Mouse (Mus musculus) right cerebral cortex, postnatal 25 days (tissue): Measurements from ENCODE around the gene Ocm.
"Not testable (repeated sequence)": the region's sequence is repeated elsewhere in the genome, so short reads cannot be mapped to it uniquely, and the experiment has no call there.

Experiments
- DNase-seq: peaks from one replicate; pipeline ENCODE4 v3.0.0; 2022

Ocm gene

GRCm38 (mm10) chr5:144026620-144027263 lies at the start of gene Ocm:
Gene Ocm (minus strand): TSS chr5:144026670.
- no peak for DNase-seq

GRCm38 (mm10) chr5:144071249-144071648 lies 44.8 kb upstream of the Ocm start:
- no peak for DNase-seq

DNA sequence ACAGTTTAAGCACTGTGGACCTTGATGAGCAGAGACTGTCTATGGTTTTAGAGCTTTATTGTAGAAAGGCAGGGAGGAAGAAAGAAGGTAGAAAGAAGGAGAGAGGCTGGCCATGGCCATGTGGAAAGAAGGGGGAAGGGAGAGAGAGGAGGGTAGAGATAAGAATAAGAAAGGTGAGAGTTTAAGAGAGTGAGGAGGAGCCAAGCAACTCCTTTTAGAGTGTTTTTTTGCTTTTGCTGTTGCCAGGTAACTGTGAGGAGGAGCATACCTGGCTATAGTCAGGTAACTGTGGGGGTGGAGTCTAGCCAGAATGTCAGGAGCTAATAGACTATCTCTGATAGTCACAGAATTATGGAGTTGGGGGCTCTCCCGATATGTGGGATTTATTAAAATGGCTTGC lies 43.6 kb upstream of the Ocm start:
- DNase-seq = no peak

GRCm38 (mm10) chr5:144066036-144066435 lies 39.6 kb upstream of the Ocm start:
- DNase-seq = no peak

DNA sequence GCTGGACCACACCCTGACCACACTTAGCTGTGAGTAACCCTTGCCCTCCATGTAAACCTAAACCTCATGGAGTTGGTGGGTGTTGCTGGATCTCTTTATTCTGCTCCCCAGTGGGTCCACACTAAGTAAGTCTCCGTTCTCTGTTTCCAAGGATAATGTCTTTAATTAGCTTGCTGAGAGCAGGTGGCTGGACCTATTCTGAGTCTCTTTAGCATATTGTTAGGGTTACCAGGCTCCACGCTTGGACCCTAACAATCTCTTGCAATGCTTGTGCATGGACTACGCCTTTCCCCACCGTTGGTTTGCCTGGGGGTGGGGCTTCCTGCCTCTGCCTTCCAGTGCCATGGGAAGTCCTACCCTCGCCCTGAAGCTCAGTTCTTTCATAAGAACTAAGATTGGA lies 37.6 kb upstream of the Ocm start:
- no peak for DNase-seq

- no peak for DNase-seq
Measured at GRCm38 (mm10) chr5:144054340-144054739, 27.9 kb upstream of the Ocm start.

DNA sequence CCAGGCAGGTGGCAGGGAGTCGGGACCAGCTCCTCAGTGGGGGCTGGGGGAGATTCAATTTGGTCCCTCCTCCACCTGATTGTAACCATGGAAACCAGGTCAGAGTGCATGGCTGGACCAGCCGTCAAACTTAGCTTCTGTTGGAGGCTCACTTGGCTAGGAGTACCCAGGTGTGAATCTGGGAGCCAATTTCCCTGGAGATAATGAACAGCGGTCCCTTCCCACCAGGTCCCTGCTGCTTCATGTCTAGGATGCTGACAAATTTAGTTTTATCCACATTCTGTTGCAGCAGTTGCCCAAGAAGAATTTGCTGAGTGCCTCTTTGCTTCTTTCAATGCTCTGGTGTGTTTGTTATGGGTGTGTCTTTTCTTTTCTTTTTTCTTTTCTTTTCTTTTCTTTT lies 27.0 kb upstream of the Ocm start:
- no peak for DNase-seq

DNA sequence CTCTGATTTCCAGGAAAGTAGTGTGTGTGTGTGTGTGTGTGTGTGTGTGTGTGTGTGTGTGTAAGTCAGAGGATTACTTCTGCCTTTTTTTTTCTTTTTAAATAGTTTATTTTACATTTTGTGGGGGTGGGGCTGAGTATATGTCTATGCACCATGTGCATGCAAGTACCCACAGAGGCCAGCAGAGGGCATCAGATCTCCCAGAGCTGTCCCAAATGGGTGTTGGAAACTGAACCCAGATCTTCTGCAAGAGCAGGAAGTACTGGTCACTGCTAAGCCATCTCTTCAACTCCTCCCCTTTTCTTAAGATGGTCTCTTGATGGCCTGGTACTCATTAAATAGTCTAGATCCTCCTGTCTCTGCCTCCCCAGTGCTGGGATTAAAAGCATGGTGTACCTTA lies 24.8 kb upstream of the Ocm start:
- DNase-seq = no peak

DNA sequence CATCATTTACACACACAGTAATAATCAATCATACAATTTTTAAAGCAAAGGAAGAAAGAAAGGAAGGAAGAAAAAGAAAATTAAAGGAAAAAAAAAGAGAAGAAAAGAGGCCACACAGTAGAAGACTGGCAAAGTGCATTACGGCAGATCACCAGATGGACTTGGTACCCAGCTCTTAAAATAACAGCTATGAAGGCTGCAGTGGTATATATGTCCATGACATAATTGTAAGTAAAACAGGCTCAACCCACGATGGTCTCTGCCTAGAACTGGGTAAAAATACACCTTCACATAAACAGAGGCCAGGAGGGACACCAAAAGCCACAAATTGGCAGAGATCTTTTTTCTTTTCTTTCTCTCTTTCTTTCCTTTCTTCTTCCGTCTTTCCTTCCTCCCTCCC lies 23.4 kb upstream of the Ocm start:
- no peak for DNase-seq

DNA sequence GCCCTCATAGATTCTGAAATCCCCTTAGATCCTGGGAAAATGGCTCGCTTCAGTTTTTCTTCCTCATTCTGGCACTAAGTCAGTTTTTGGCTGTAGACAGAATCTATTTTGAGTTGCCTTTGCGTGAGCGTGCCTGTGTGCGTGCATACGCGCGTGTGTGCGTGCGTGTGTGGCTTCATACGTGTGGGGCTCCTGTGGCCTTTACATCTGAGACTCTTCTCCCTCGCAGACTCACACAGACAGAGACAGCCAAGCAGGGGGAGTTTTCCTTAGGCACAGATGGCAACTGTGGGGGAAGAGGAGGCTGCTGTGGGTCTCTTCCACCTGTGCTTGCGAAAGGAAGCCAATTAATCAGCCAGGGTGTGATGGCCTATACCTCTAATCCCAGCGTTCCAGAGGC lies 20.9 kb upstream of the Ocm start:
- peak; percentile 65 for DNase-seq

- DNase-seq = no peak
Measured at GRCm38 (mm10) chr5:144043166-144043565, 16.7 kb upstream of the Ocm start.

DNA sequence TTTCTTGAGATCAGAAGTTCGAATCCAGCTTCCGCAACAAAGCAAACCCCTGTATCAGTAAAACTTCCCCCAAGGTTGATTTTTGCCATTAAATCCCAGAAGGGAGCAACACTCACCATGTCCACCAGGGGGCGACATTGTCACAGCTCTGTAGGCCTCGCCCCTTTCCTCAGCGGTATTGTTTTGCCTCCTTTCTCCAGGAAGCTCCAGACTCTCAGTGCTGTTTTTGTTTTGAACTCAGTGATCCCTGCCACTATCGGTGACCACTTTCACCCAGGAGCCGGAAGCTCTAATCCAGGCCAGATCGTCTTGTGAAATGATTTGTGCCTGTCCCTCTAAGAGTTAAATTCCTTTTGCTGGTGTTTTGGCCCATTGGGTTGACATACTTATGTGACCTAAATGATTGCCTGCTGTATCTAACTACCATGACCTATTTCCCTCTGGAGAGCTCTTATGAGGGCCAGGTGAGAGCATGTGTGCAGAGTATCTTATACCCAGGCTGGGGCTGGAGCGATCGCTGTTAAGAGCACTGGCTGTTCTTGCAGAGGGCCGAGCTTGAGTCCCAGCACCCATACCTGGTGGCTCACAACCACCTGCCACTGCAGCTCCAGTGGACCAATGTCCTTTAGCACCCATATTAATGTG lies 14.4 kb upstream of the Ocm start:
- DNase-seq = peak; percentile 62

DNA sequence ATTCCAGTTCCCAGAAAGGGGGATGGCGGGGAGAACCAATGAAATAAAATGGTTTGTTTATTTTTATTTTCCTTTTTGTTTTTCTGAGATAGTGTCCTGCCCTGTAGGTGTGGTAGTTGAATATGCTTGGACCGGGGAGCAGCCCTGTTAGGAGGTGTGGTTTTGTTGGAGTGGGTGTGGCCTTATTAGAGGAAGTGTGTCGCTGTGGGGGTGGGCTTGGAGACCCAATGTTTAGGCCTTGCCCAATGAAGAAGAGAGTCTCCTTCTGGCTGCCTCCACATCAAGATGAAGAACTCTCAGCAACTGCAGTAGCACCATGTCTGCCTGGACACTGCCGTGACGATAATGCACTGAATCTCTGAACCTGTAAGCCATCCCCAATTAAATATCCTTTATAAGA lies 13.4 kb upstream of the Ocm start:
- no peak for DNase-seq

- no peak for DNase-seq
Measured at GRCm38 (mm10) chr5:144039156-144039675, 12.7 kb upstream of the Ocm start.

- DNase-seq = peak; percentile 55
Measured at GRCm38 (mm10) chr5:144036952-144037351, 10.5 kb upstream of the Ocm start.

- DNase-seq = peak; percentile 27
Measured at GRCm38 (mm10) chr5:144034567-144034966, 8.1 kb upstream of the Ocm start.

- no peak for DNase-seq
Measured at GRCm38 (mm10) chr5:144032491-144032890, 6.0 kb upstream of the Ocm start.

DNA sequence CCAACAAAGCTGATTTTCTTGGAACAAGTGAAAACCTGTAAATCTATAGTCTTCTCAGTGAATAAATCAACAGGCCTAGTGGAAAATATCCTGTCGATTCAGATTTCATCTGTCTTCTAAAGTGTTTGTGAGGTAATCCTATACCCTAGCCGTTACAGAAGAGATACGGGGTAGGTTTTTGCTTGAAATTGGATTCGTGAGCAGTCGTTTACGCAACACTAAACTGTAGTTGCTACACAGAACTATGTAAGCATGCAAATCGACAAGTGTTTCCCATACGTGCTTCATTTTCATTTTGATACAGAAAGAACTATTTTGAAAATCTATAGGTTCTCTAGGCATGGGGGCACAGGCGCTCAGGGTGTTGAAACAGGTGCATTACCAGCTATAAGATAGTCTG lies 10.6 kb downstream of the Ocm start:
- no peak for DNase-seq

GRCm38 (mm10) chr5:144015312-144015650 lies 11.2 kb downstream of the Ocm start:
- DNase-seq = no peak

DNA sequence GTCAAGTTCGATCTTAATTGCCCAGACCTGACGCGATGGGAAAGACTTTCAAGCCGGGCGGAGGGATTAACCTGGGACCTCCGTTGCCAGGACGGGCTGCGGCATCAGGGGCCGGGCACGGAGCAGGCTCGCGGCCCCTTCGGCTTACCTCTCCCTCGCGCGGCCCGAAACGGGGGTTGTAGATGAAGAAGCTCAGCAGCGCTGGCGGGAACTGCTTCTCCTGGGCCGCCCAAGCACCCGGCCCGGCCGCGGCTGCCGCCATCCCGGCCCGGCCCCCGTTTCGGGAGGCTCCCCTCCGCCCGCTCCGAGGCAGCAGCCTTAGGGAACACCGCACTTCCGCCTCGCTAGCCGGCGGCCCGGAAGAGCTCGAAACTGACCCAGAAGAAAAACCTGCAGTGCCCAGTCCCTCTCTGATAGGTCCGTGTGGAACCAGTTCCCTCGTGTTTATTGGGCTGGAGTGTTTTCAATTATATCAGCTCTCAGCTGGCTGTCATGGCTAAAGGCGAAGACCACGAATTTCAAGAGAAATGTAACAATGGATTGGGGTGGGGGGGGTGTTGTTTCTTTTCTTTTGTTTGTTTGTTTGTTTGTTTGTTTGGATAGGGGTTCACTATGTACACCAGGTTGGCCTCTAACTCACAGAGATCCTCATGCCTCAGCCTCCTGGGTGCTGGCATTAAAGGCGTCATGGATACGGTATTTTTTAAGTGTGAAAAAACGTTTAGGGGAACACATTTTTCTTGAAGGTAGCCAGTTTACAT lies 11.7 kb downstream of the Ocm start, which contains the start of gene Ccz1:
TSS of gene Ccz1 (minus strand) at position 327 of the 761 bp plus-strand sequence.
- peak; percentile 79 for DNase-seq

DNA sequence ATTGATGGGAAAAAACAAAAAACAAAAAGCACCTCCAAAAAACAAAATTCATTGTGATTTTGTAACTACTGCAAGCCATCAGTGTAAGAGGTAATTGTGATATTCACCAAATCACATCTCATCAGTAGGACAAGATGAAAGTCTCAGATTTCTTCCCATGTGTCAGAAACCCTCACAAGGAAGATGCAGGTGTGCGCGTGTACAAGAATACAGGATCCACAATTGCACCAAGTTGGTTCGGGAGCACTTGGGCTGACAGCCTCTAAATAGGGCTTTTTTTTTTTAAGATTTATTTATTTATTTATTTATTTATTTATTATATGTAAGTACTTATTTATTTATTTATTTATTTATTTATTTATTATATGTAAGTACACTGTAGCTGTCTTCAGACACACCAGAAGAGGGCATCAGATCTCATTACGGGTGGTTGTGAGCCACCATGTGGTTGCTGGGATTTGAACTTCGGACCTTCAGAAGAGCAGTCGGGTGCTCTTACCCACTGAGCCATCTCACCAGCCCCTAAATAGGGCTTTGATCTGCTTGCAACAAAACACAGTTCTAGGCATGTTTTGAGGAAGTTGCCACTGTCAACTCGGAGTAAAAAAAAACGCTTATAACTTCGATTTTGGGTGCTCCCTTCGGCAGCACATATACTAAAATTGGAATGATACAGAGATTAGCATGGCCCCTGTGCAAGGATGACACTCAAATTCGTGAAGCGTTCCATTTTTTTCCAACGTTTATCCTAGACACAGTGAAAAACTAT lies 12.9 kb downstream of the Ocm start:
- not testable (repeated sequence) for DNase-seq

DNA sequence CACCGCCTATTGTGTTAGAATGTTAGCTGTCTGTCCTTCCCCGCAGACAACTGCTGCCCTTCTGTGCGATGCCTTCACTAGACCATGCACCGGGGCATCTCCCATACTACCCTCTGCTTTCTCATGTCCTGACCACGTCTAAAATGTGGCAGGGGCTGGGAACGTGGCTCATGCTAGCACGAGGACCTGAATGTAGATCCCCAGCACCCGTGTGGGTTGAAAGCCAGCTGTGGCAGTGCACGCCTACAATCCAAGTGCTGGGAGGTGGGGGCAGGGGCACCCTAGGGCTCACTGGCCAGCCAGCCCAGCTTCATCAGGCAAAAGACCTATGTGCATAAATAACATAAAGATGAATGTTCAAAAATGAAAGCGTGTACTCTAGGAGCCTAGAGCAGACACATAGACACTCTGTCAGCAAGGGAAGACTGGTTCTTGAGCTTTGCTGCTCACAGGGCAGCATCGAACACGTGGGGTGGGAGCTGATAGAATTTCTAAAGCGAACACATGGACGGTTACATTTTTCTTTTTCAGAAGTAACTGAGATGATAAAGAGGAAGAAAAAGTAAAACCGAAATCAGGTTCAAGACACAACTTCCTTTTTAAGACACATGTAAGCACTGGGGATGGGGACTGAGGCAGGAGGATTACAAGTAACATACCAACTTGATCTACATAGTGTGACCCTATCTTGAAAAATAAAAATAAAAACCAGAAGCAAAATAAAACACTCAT lies 23.8 kb downstream of the Ocm start:
- no peak for DNase-seq
